9 mouse cellular contexts compared by ENCODE assay signal in the genomic region with DNA sequence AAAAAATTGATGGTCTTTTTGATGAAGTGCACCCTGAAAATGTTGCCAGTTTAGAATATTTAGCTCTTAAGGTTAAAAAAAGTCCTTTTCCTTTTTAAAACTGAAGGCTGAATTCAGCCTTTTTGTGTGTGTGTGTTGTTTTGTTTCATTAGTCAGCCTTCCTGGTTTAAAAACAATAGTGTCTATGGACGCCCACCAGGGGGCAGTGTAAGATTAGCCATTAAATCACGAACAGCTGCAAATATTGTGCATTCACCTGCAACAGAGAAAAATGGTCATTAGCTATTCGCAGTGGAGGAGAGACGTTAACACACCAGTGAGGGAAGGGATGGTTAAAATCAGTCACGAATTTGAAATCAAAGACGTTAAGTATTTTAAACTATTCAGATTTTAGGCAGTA. TPM values are rescaled to one million over a fixed set of nuclear protein-coding genes. Genes with fewer than 3 reads are reported as not detected.
DNase-seq lines count a peak whose midpoint lies in the region; ATAC-seq and TF ChIP-seq lines count a peak whose summit lies in the region.
"Had no signal": no experiment of that assay in that cellular context is flagged by ENCODE, and none has a peak within 500 bp of the region (broad histone marks: within the 10 kb centered on the region; RNA-seq: fewer than 3 reads in every experiment).

No protein-coding gene starts in this region.

- intact Hi-C loops in heart, postnatal 36 days (cut with DNase I): loop anchor here (1.0 to 10.0 kb wide), 6 partner anchors 118 to 977 kb away; a partner anchor contains a TSS

- 30% methylated on average over 6 of the region's 6 CpGs for WGBS in intestine, postnatal 0 days
- WGBS in intestine, embryonic 16.5 days: 26% methylated on average over 6 of the region's 6 CpGs
- 34% methylated on average over 6 of the region's 6 CpGs for WGBS in limb, embryonic 11.5 days

- no peak overlapping the region for H3K27ac ChIP-seq in intestine, postnatal 0 days (ENCODE audit: low read depth, low read length)
- no peak overlapping the region for H3K27ac ChIP-seq in intestine, embryonic 16.5 days (ENCODE audit: low read length)
- no peak overlapping the region for H3K27ac ChIP-seq in limb, embryonic 11.5 days (replicated peaks; ENCODE audit: low read depth, low read length)
- H3K27ac ChIP-seq: embryonic facial prominence, embryonic 12.5 days had no signal

- H3K36me3 ChIP-seq in intestine, postnatal 0 days (ENCODE audit: control insufficient read depth, insufficient read depth): 0 out of 2 replicates have a peak, but pooled peaks cover 7% of the 10 kb centered on the region
- no peaks in the 10 kb centered on the region for H3K36me3 ChIP-seq in intestine, embryonic 16.5 days (ENCODE audit: control insufficient read depth, insufficient read depth, low read length)
- H3K36me3 ChIP-seq in limb, embryonic 11.5 days (ENCODE audit: control insufficient read depth, insufficient read depth, low read length): no peaks in the 10 kb centered on the region

- H3K4me2 ChIP-seq in intestine, postnatal 0 days (replicated peaks; ENCODE audit: low read depth): no peak overlapping the region
- no peak overlapping the region for H3K4me2 ChIP-seq in intestine, embryonic 16.5 days (ENCODE audit: low read depth, low read length)
- H3K4me2 ChIP-seq in limb, embryonic 11.5 days (ENCODE audit: low read depth, severe bottlenecking): no peak overlapping the region
- H3K4me2 ChIP-seq: embryonic facial prominence, embryonic 12.5 days had no signal

- peak; percentile 80 for TF ChIP-seq CTCF in intestine, postnatal 0 days (IDR thresholded peaks at IDR 0.05; ENCODE audit: low read depth)

- no peak overlapping the region for H3K9ac ChIP-seq in intestine, postnatal 0 days (ENCODE audit: low read depth, low read length)
- H3K9ac ChIP-seq in intestine, embryonic 16.5 days (ENCODE audit: low read depth, low read length): no peak overlapping the region
- no peak overlapping the region for H3K9ac ChIP-seq in limb, embryonic 11.5 days (ENCODE audit: low read length)
- H3K9ac ChIP-seq: embryonic facial prominence, embryonic 12.5 days had no signal

- no peak overlapping the region for H3K4me3 ChIP-seq in intestine, postnatal 0 days (ENCODE audit: low read depth, low read length)
- H3K4me3 ChIP-seq in intestine, embryonic 16.5 days (ENCODE audit: low read length): no peak overlapping the region
- no peak overlapping the region for H3K4me3 ChIP-seq in limb, embryonic 11.5 days (ENCODE audit: low read depth, low read length)
- H3K4me3 ChIP-seq: embryonic facial prominence, embryonic 12.5 days had no signal

- H3K4me1 ChIP-seq in intestine, postnatal 0 days (replicated peaks; ENCODE audit: control insufficient read depth, insufficient read depth, low read length): no peaks in the 10 kb centered on the region
- H3K4me1 ChIP-seq in intestine, embryonic 16.5 days (ENCODE audit: control insufficient read depth, insufficient read depth, low read length): no peaks in the 10 kb centered on the region
- no peaks in the 10 kb centered on the region for H3K4me1 ChIP-seq in limb, embryonic 11.5 days (ENCODE audit: control insufficient read depth, insufficient read depth, low read length)
- H3K4me1 ChIP-seq: embryonic facial prominence, embryonic 12.5 days had no signal

- ATAC-seq in intestine, postnatal 0 days: no peak
- no peak for ATAC-seq in intestine, embryonic 16.5 days
- no peak for ATAC-seq in limb, embryonic 11.5 days (ENCODE audit: insufficient number of reproducible peaks, low FRiP score, low TSS enrichment, low read depth)

- H3K9me3 ChIP-seq in intestine, postnatal 0 days (ENCODE audit: control insufficient read depth): no peaks in the 10 kb centered on the region
- H3K9me3 ChIP-seq in intestine, embryonic 16.5 days (ENCODE audit: control insufficient read depth, low read length): no peaks in the 10 kb centered on the region
- no peaks in the 10 kb centered on the region for H3K9me3 ChIP-seq in limb, embryonic 11.5 days (ENCODE audit: control insufficient read depth, low read length)
- H3K9me3 ChIP-seq: embryonic facial prominence, embryonic 12.5 days had no signal

- H3K27me3 ChIP-seq in intestine, postnatal 0 days (replicated peaks; ENCODE audit: control insufficient read depth, insufficient read depth, low read length): no peaks in the 10 kb centered on the region
- H3K27me3 ChIP-seq in intestine, embryonic 16.5 days (replicated peaks; ENCODE audit: control insufficient read depth, insufficient read depth, low read length): no peaks in the 10 kb centered on the region; the same call in 1 of the 2 replicates
- H3K27me3 ChIP-seq in limb, embryonic 11.5 days (ENCODE audit: control insufficient read depth, insufficient read depth, low read length): peaks cover 2% of the 10 kb centered on the region; the same call in 1 of the 2 replicates

- DNase-seq in NIH3T3 (ENCODE audit: low read depth): peak; percentile 83
- peak; percentile 81 to 83 for DNase-seq in cerebellum, postnatal 10 days
- DNase-seq in heart, postnatal 36 days: peak; percentile 69 to 73
- DNase-seq in limb, embryonic 11.5 days (ENCODE audit: low spot score): peak; percentile 73
- peak; percentile 84 for DNase-seq in retina, embryonic 14.5 days (ENCODE audit: low spot score)
- DNase-seq in urinary bladder, postnatal 25 days (ENCODE audit: low spot score): peak; percentile 61

RNA-seq across cellular contexts. Expression of a gene that starts 3.9 kb away (rescaled TPM):
- 15.3 and 18.1 TPM in 2 replicates for polyA plus RNA-seq in intestine, postnatal 0 days (2015; fragmentation: Nextera tagmentation; extraction: Ambion mirVana)
- 36.6 and 37.0 TPM in 2 replicates for polyA plus RNA-seq in intestine, embryonic 16.5 days (2015; fragmentation: Nextera tagmentation; extraction: Ambion mirVana)
- total RNA-seq in heart, postnatal 36 days (2021): 10 to 100 TPM; 11.8 to 14.5 TPM
- 40.4 and 40.7 TPM in 2 replicates for polyA plus RNA-seq in limb, embryonic 11.5 days (2014; fragmentation: Nextera tagmentation; extraction: Ambion mirVana)
